Mouse (Mus musculus): ENCODE measurements at regions not wholly inside any gene's neighbourhood (a gene's known extent, or its start where the extent isn't known, plus 50 kb on each side); places are given as distances from the start of the nearest gene placed in this dataset.

DNA sequence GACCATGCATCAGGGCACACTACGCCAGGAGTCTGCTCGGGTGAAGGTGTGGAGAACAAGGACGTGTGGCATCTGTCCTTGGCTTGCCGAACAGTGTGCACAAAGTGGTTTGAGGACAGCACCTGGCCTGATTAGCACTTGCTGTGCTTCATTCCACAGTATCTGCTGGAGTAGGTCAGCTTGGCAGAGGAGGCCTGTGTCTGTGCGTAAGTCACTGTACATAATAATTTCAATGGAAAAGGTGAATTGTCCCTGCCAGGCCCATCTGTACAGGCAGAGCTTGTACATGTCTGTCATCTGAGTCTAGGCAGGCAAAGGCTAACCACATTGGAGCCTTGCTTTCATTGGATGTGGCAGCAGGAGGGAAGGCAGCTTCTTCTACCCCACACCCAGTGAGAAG, 979.5 kb upstream of the Car8 start:
- TF ChIP-seq CTCF (IDR thresholded peaks at IDR 0.05) (no peak), EP300 (IDR thresholded peaks at IDR 0.05; ENCODE audit: insufficient read depth, low read depth, low read length) (no peak), POLR2A (IDR thresholded peaks at IDR 0.05; ENCODE audit: insufficient read depth, low read depth, low read length) (no peak)
